Mouse (Mus musculus) lung, adult 2 months (tissue): ENCODE results near the gene Usp3. TPM values are rescaled to one million over a fixed set of nuclear protein-coding genes. Genes with fewer than 3 reads are reported as not detected.

Experiments
- DNase-seq: peaks from one replicate; pipeline ENCODE4 v3.0.0; 2022
- H3K4me1 ChIP-seq: fragments of 200-500 bp; 2 replicates; pipeline ENCODE4 v1.6.1; 2011; ENCODE audit warnings: low read length; ENCODE audit not compliant: control insufficient read depth, insufficient read depth
- H3K4me3 ChIP-seq: fragments of 200-500 bp; replicated peaks from 2 replicates; pipeline ENCODE3; 2011; ENCODE audit warnings: low read depth, mild to moderate bottlenecking, control low read depth, low read length; ENCODE audit errors: extremely low read depth
- CTCF ChIP-seq: fragments of 200-500 bp; IDR thresholded peaks from 2 replicates; pipeline ENCODE4 v1.5.1; 2011; ENCODE audit warnings: mild to moderate bottlenecking, low read length, control low read depth; ENCODE audit not compliant: insufficient read depth
- POLR2A ChIP-seq: fragments of 200-500 bp; IDR thresholded peaks from 2 replicates; pipeline ENCODE4 v1.6.1; 2011; ENCODE audit warnings: low read depth, mild to moderate bottlenecking, control low read depth, low read length, borderline replicate concordance; ENCODE audit errors: extremely low read depth
- WGBS: fragments of 180-500 bp; shearing (Covaris S2); methylation state at CpG from one replicate; pipeline ENCODE4 v1.1.7; 2018; 5-methylcytosine and 5-hydroxymethylcytosine counted together
- polyA plus RNA-seq: library from polyadenylated mRNA; depleted of rRNA; stranded (reverse); fragments of >200 nt; gene quantifications from 2 replicates; pipeline ENCODE4 v1.2.3, GENCODE M21; 2012; rRNA removed

Usp3 gene
- polyA plus RNA-seq, 1 experiment, result 15.6 TPM

GRCm38 (mm10) chr9:66505141-66505917, 87.6 kb downstream of the Usp3 start:
- H3K4me3 ChIP-seq, result no peak overlapping the region
- 63% methylated on average over 9 of the region's 9 CpGs for WGBS
- no peak for DNase-seq

GRCm38 (mm10) chr9:66504518-66504917, 88.4 kb downstream of the Usp3 start:
- DNase-seq, result no peak
- Histone ChIP-seq H3K4me1 (peaks cover 5% of the 10 kb centered on the region; the same call in 1 of the 2 replicates), H3K4me3 (no peak overlapping the region)
- no peak for TF ChIP-seq CTCF
- no peak for TF ChIP-seq POLR2A
- WGBS, result 92% methylated on average over 13 of the region's 13 CpGs

More at GRCm38 (mm10) chr9:66505141-66505917, 87.6 kb downstream of the Usp3 start:
- TF ChIP-seq CTCF, result no peak
- TF ChIP-seq POLR2A, result no peak
- peaks cover 5% of the 10 kb centered on the region; the same call in 1 of the 2 replicates for H3K4me1 ChIP-seq

DNA sequence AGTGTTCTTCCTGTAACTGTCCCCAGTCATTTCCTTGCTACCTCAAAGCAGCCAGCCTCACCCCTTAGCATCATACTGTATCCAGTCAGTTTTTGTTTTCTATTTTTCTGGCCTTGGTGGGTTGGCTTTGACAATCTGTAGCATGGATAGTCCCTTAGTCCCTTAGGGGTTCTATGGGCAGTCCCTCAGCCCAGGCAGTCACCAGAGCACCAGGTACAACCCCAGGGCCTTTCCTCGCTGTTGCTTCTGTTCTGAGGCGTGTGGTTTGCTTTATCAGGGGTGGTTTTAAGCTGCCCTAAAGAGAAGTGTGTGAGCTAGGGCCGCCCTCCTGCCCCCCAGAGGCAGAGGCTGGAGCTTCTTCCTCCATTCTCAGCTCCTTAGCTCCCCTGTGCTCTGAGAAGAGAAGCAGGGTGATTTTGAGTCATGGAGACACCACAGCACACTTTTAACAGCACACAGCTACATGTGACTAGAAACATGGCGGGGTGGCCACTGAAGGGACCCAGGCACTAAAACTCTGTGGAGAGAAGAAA, 89.0 kb downstream of the Usp3 start:
- no peak for DNase-seq
- Histone ChIP-seq H3K4me3 (no peak overlapping the region), H3K4me1 (peaks cover 5% of the 10 kb centered on the region; the same call in 1 of the 2 replicates)
- TF ChIP-seq CTCF (no peak), POLR2A (no peak)
- WGBS, result 64% methylated on average over 4 of the region's 4 CpGs

- Histone ChIP-seq H3K4me3 (no peak overlapping the region), H3K4me1 (peaks cover 5% of the 10 kb centered on the region; the same call in 1 of the 2 replicates)
- 82% methylated on average over 2 of the region's 2 CpGs for WGBS
- no peak for TF ChIP-seq POLR2A
- no peak for TF ChIP-seq CTCF
- DNase-seq, result no peak
Measured at GRCm38 (mm10) chr9:66501248-66501647, 91.7 kb downstream of the Usp3 start.

DNA sequence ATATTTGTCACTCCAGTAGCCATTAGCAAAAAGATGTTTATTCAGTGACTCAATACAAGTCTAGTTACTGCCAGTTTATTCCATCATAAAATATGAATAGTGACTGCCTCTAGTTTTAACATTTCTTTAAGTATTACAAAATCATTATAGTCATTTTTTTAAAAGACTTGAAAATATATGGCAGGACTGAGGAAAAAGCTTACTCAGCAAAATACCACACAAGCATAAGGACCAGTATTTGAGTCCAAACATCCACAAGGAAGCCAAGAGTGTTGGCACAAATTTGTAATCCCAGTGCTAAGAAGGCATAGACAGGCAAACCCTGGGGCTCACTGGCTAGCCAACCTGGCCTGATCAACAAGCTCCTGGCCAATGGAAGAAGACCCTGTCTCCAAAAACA, 99.0 kb downstream of the Usp3 start:
- Histone ChIP-seq H3K4me3 (no peak overlapping the region), H3K4me1 (no peaks in the 10 kb centered on the region)
- DNase-seq, result no peak
- TF ChIP-seq POLR2A (no peak), CTCF (no peak)

GRCm38 (mm10) chr9:66492361-66492760, 100.6 kb downstream of the Usp3 start:
- no peak for DNase-seq
- no peaks in the 10 kb centered on the region for H3K4me1 ChIP-seq
- no peak overlapping the region for H3K4me3 ChIP-seq
- no peak for TF ChIP-seq CTCF
- TF ChIP-seq POLR2A, result no peak
- 81% methylated on average over 1 of the region's 1 CpGs for whole genome bisulfite sequencing

DNA sequence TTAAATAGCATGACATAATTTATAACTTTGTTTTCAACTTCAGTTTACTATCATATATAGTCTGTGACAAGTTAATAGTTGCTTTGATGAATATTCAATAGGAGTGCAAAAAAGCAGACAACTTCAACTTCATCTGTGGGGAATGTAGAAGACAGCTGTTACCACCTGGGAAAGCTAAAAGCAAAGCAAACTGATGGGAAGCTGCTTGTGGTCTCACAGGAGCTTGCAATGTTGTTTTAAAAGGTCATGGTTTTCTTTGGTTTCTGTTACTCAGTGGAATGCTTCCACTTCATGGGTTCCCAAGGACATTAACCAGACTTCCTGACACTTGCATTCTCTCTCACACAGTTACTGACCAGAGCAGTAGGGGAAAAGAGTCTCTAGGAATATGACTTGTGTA, 104.2 kb downstream of the Usp3 start:
- no peaks in the 10 kb centered on the region for H3K4me1 ChIP-seq
- TF ChIP-seq POLR2A, result no peak
- H3K4me3 ChIP-seq, result no peak overlapping the region
- no peak for DNase-seq

GRCm38 (mm10) chr9:66483429-66483828, 109.5 kb downstream of the Usp3 start:
- H3K4me1 ChIP-seq, result no peaks in the 10 kb centered on the region
- WGBS, result 91% methylated on average over 3 of the region's 3 CpGs
- TF ChIP-seq CTCF, result no peak
- no peak for TF ChIP-seq POLR2A
- no peak overlapping the region for H3K4me3 ChIP-seq
- DNase-seq, result no peak

DNA sequence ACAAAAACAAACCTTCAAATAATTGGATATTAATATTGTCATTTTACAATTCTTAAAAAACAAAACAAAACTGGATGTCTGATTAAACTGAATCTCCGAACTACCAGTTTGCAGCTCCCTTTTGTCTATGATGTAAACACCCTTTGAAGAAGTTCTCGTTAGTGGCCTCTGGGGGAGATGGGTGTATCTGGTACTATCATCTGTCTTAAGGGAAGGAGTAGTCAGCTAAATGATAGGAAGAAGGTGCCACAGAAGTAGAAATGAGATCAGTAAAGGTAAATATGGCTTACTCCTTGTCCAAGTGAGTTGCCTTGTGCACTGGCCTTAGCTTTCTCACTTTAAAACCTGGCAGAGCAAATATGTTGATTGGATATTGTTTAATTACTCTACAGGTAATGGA, 115.2 kb downstream of the Usp3 start:
- WGBS, result 76% methylated on average over 2 of the region's 2 CpGs
- Histone ChIP-seq H3K4me1 (no peaks in the 10 kb centered on the region), H3K4me3 (no peak overlapping the region)
- TF ChIP-seq POLR2A (no peak), CTCF (no peak)
- no peak for DNase-seq

GRCm38 (mm10) chr9:66465087-66465486, 127.9 kb downstream of the Usp3 start:
- WGBS, result 55% methylated on average over 4 of the region's 4 CpGs

More at GRCm38 (mm10) chr9:66465087-66465486, 127.9 kb downstream of the Usp3 start:
- DNase-seq, result no peak
- no peaks in the 10 kb centered on the region for H3K4me1 ChIP-seq
- no peak for TF ChIP-seq CTCF
- no peak for TF ChIP-seq POLR2A
- no peak overlapping the region for H3K4me3 ChIP-seq

Other genes with a start within 250 kb of the Usp3 start
- gene Herc1, start 242.7 kb downstream of the Usp3 start, polyA plus RNA-seq, result 11.4 and 15.7 TPM in 2 replicates
- 5.9 and 7.0 TPM in 2 replicates for gene Fbxl22, start 78.5 kb downstream of the Usp3 start, polyA plus RNA-seq
- 0.88 and 6.7 TPM in 2 replicates for gene Car12, start 120.5 kb upstream of the Usp3 start, polyA plus RNA-seq
- 3.4 and 4.6 TPM in 2 replicates for gene Aph1b, start 202.3 kb upstream of the Usp3 start, polyA plus RNA-seq
- gene Gm10647, start 203.9 kb upstream of the Usp3 start, polyA plus RNA-seq, result 0.10 and 0.17 TPM in 2 replicates
- 1.6 and 4.6 TPM in 2 replicates for gene Aph1c, start 241.6 kb upstream of the Usp3 start, polyA plus RNA-seq